18 mouse cellular contexts compared by ENCODE assay signal in genomic region chr15:50267542-50267941, GRCm38 (mm10).
DNase-seq lines count a peak whose midpoint lies in the region; ATAC-seq lines count a peak whose summit lies in the region.
"Had no signal": no experiment of that assay in that cellular context is flagged by ENCODE, and none has a peak within 500 bp of the region (broad histone marks: within the 10 kb centered on the region; RNA-seq: fewer than 3 reads in every experiment).

No protein-coding gene starts in this region.

- H3K4me2 ChIP-seq in kidney, embryonic 14.5 days (replicated peaks; ENCODE audit: low read depth, low read length) = no peak overlapping the region
- no peak overlapping the region for H3K4me2 ChIP-seq in intestine, embryonic 16.5 days (ENCODE audit: low read depth, low read length)
- H3K4me2 ChIP-seq: limb, embryonic 13.5 days had no signal

- no peak overlapping the region for H3K4me3 ChIP-seq in kidney, embryonic 14.5 days (ENCODE audit: low read length)
- no peak overlapping the region for H3K4me3 ChIP-seq in intestine, embryonic 16.5 days (ENCODE audit: low read length)
- H3K4me3 ChIP-seq: gastrocnemius, adult 2 months; left cerebral cortex, adult 2 months; limb, embryonic 13.5 days had no signal

- H3K9me3 ChIP-seq in kidney, embryonic 14.5 days (ENCODE audit: control insufficient read depth, low read length) = no peaks in the 10 kb centered on the region
- H3K9me3 ChIP-seq in intestine, embryonic 16.5 days (ENCODE audit: control insufficient read depth, low read length) = no peaks in the 10 kb centered on the region
- H3K9me3 ChIP-seq: limb, embryonic 13.5 days had no signal

- no peak overlapping the region for H3K9ac ChIP-seq in kidney, embryonic 14.5 days (ENCODE audit: low read depth, low read length)
- H3K9ac ChIP-seq in intestine, embryonic 16.5 days (ENCODE audit: low read depth, low read length) = no peak overlapping the region
- H3K9ac ChIP-seq: limb, embryonic 13.5 days; liver, postnatal 0 days had no signal

- H3K36me3 ChIP-seq in kidney, embryonic 14.5 days (ENCODE audit: control insufficient read depth, insufficient read depth, low read length) = no peaks in the 10 kb centered on the region
- no peaks in the 10 kb centered on the region for H3K36me3 ChIP-seq in intestine, embryonic 16.5 days (ENCODE audit: control insufficient read depth, insufficient read depth, low read length)
- H3K36me3 ChIP-seq: limb, embryonic 13.5 days had no signal

- peak; percentile 4 to 78 for DNase-seq in adrenal gland, adult (ENCODE audit: inconsistent age in 2 of 2, low spot score in 1 of 2)
- no peak for DNase-seq in adrenal gland, adult 18-20 months (ENCODE audit: low spot score in 2 of 2)
- DNase-seq in kidney, adult 18-20 months = peak; percentile 4
- peak; percentile 73 for DNase-seq in 3T3-L1 (ENCODE audit: low read depth, low spot score)
- DNase-seq in cerebellum, adult 18-20 months = no peak
- DNase-seq in yolk sac, embryonic 10.5 days (ENCODE audit: low spot score) = no peak
- DNase-seq: cerebellum, adult 9-11 months; gastrocnemius, adult 2 months; heart, adult 11 months; liver, postnatal 0 days had no signal

- 93% methylated on average over 1 of the region's 1 CpGs for WGBS in kidney, embryonic 14.5 days
- 30% methylated on average over 1 of the region's 1 CpGs for WGBS in intestine, embryonic 16.5 days

- H3K27ac ChIP-seq in kidney, embryonic 14.5 days (ENCODE audit: low read depth, low read length) = no peak overlapping the region
- H3K27ac ChIP-seq in intestine, embryonic 16.5 days (ENCODE audit: low read length) = no peak overlapping the region
- H3K27ac ChIP-seq: gastrocnemius, adult 2 months; left cerebral cortex, adult 2 months; limb, embryonic 13.5 days had no signal

- no peaks in the 10 kb centered on the region for H3K27me3 ChIP-seq in kidney, embryonic 14.5 days (ENCODE audit: control insufficient read depth, insufficient read depth, low read length)
- H3K27me3 ChIP-seq in intestine, embryonic 16.5 days (replicated peaks; ENCODE audit: control insufficient read depth, insufficient read depth, low read length) = no peaks in the 10 kb centered on the region
- H3K27me3 ChIP-seq: CH12.LX; limb, embryonic 13.5 days had no signal

- H3K4me1 ChIP-seq in kidney, embryonic 14.5 days (ENCODE audit: control insufficient read depth, insufficient read depth, low read length) = no peaks in the 10 kb centered on the region
- no peaks in the 10 kb centered on the region for H3K4me1 ChIP-seq in intestine, embryonic 16.5 days (ENCODE audit: control insufficient read depth, insufficient read depth, low read length)
- H3K4me1 ChIP-seq: limb, embryonic 13.5 days had no signal

- ATAC-seq in kidney, embryonic 14.5 days (ENCODE audit: low FRiP score, low TSS enrichment) = no peak
- peak; percentile 65; the same call in 1 of the 2 replicates for ATAC-seq in intestine, embryonic 16.5 days
- ATAC-seq: forebrain, embryonic 14.5 days; liver, postnatal 0 days; midbrain, embryonic 16.5 days; Patski had no signal

Comparison
In these comparisons a context has a peak if more than half of its experiments do, and no peak if none do; other contexts are left out.
1. DNase-seq: peak in adrenal gland, adult (2 of 2), kidney, adult 18-20 months (single experiment) and 3T3-L1 (single experiment); none in adrenal gland, adult 18-20 months (0 of 2), cerebellum, adult 18-20 months (0 of 2) and yolk sac, embryonic 10.5 days (single experiment).